Mouse (Mus musculus): ENCODE data around the gene Sytl2. TPM values are rescaled to one million over a fixed set of nuclear protein-coding genes. Genes with fewer than 3 reads are reported as not detected.

The Sytl2 gene
- total RNA-seq, 2 experiments from 2014 or later = 76.9 to 77.1 TPM

- intact Hi-C loops (cut with DNase I) = loop anchor here (5.0 kb wide), 1 partner anchor 38 kb away; no protein-coding TSS in a partner anchor
- DNase-seq (ENCODE audit: low spot score in 2 of 2) = peak; percentile 48 to 75
These were observed 47.0 kb downstream of the Sytl2 start for GRCm38 (mm10) chr7:90349014-90349413.

DNA sequence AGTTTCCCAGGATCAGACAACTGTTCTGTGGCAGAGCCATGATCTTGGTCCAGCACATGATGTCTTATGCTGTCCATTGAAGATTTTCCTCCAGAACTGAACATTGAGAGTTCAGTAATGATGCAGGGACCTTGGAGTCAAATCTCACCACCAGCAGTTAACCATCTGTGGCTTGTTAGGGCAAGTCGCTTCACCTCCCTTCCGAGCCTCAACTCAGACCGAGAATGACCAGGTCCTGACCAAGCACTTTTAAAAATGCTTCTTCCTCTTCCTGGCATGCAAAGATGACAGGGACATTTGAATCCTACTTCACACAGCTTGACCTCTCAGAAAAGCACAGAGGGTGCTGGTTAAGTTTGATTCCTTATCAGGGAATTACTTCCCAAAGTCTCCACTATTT is 50.1 kb downstream of the Sytl2 start:
- intact Hi-C loops (cut with DNase I) = no loop called here
- DNase-seq (ENCODE audit: low spot score in 2 of 2) = no peak

DNA sequence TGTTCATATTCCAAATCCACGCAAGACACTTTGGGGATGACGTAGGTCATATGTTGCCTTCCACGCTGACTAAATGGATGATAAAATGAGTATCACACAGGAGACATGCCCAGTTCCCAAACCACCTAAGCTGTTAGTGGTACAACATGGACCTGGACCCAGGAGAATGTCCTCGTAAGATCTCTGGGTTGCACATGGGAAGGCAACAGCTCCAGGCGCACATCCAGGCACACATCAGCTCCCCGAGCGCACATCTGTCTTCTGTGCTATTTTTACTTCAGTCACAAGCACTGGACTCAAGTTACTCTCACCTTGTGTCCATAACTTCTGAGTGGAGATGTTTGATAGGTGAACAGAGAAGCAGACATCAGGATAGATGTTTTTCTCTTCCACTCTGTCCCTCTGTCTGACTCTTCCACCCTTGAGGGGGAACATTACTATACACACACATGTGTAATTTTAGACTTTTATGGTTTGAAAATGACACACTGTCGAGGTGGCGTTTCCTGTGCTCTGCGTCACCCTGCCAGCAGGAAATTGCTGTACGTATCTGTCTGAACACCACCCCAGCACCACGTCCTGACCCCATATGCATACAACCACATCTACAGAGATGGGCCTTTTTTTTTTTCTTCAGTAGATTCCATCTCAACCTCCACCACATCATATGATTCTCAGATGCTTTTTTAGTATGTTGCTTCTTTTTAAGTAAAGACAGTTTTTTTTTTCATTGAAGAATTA is 51.6 kb downstream of the Sytl2 start:
- intact Hi-C loops (cut with DNase I) = no loop called here
- no peak for DNase-seq (ENCODE audit: low spot score in 2 of 2)

DNA sequence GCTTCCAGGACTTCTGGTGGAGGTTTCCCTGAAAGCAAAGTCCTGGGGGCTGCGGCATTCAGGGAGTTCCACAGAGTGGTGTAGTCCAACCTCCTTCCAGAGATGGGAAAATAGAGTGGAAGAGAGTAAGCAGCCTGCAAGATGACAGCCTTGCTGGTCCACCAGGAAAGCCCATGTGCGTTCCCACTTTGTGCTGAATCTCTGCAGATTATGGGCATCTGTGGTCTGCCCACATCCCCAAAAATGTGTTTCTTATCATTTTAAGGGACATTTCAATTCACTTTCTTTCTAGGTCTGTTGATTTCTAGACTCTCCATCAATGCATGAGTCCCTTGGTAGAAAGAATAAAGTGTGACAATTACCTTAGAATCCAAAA is 52.2 kb downstream of the Sytl2 start:
- DNase-seq (ENCODE audit: low spot score in 2 of 2) = no peak
- intact Hi-C loops (cut with DNase I) = no loop called here

GRCm38 (mm10) chr7:90355454-90355853 is 53.4 kb downstream of the Sytl2 start:
- intact Hi-C loops (cut with DNase I) = no loop called here
- DNase-seq (ENCODE audit: low spot score in 2 of 2) = no peak

DNA sequence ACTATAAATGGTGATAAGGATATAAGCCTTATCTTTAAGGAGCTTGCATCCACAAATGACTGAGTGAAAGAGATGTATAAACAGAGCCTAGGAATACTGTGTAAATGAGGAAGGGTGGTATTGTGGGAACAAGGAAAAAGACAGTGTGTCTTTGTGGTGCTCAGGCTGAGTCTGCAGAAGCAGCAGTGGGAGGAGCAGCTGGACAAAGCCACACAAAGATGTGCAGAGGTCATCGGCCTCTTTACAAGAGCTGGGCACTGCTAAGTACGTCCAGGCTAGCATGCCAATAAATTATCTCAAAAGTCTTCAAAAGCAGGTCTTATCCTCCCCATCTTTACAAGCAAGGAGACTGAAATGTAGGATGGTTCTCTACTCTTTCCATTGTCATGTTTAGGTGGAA is 53.9 kb downstream of the Sytl2 start:
- DNase-seq (ENCODE audit: low spot score in 2 of 2) = no peak
- intact Hi-C loops (cut with DNase I) = no loop called here

DNA sequence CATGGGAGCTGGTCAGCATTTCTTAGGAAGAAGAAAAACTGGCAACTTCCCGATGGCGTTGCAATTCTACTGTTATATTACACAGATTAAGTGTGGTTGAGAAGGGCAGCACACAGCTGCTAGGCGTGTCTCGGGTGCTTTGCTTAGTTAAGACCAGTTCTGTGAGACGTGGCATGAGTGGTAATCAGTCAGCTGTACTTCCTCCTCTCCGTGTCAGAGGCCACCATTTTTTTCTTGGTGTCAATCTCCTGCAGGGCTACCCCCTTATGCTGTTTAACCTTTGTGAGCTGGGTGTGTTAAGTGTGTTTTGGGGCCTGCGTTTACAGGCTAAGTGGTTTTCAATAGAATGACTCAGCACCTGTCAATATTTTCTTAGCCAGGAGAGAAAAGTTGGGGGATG is 60.7 kb downstream of the Sytl2 start:
- intact Hi-C loops (cut with DNase I) = no loop called here
- DNase-seq (ENCODE audit: low spot score in 2 of 2) = no peak

DNA sequence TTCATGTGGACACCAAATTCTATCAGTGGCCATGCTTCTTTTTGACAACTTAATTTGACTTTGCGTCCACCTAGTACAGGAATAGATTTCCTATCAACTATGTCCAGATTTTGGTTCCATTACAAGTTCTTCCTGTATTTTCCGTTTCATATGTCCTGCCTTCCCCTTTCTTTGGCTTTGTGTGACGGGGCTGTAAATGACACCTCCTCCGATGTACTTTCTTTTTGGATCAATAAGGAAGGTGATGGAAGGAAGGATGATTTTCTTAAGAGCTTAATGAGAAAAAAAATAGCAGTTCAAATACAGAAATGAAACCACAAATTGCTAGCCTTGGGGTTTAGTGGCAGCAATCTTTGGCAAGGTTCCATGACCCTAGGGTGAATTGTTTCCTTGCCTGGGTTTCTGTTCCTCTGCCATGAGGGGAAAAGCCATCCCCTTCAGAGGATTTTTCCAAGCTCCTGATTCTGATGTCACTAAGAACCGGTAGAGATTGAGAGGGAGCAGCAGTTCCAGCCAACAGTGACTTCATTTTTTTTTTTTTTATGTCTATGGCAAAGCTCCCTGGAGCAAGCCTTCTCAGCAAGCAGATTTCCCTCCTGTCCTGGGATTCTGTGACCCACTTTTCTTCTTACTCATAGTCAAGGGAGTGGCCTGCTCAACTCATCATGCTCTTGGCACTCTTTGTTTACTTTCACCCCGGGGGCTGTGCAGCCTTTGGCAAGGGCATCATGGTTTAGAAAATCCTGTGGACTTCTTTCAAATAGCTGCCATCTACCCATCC is 68.2 kb downstream of the Sytl2 start:
- intact Hi-C loops (cut with DNase I) = no loop called here
- DNase-seq (ENCODE audit: low spot score in 2 of 2) = no peak

DNA sequence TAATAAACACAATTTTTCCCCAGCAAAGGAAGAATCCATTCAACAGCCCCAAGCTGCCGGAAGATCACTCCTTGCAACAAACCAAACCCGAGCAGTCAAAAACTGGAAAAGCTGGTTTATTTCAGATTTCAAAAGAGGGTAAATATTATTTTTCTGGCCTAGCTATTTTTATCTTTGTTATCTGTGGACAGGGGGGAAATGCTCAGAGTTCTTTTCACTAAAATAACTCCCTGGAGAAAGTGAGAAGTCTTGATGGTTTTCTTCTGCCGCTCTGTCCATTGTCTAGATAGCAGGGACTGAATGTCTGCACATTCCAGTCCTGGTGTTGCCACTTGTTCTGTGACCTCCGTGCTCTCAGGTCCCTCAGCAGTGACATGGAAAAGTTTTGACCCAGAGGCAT is 70.8 kb downstream of the Sytl2 start:
- intact Hi-C loops (cut with DNase I) = no loop called here
- DNase-seq (ENCODE audit: low spot score in 2 of 2) = no peak

DNA sequence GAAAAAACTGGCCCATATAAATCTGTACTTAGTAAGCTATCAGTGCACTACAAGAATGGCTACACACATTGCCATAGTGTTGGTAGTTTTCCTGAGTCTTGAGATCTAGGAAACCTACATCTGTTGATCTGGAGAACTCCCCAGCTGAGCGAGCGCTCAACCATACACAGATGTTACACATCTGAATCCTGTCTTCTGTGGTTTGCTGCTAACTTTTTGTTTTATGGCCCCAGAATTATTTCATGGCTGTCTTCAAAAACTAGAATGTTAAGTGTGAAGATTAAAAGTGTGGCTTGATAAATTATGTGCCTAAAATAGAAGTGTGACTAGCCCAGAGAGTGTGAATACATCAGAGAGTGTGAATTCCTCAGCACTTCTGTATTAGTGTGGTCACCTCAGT is 82.4 kb downstream of the Sytl2 start:
- DNase-seq (ENCODE audit: low spot score in 2 of 2) = no peak
- intact Hi-C loops (cut with DNase I) = no loop called here

- intact Hi-C loops (cut with DNase I) = loop anchor here (5.0 kb wide), 2 partner anchors 40 to 85 kb away; partner anchors contain the start of gene Sytl2
- peak; percentile 68 to 76 for DNase-seq (ENCODE audit: low spot score in 2 of 2)
These were observed 84.9 kb downstream of the Sytl2 start for GRCm38 (mm10) chr7:90386885-90387459.

DNA sequence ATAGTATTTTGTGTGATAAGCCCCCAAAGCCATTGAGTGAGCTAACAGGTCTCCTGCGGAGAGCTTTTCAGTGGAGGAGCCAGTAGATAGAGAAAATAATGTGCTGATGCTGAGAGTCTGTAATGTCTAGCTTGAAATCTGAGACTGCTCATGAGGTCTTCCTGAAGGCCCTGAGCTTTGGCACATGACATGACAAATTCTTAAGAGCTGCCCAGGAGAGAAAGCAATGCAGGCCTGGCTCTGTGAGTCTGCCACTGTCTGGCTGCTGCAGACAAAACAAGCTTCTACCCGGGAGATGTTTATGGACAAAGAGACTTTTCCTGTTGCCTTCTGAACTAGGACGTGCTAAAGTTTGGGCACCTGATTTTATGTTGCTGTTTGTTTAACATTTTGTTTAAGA is 87.7 kb downstream of the Sytl2 start:
- intact Hi-C loops (cut with DNase I) = loop anchor here (5.0 kb wide), 2 partner anchors 42 to 87 kb away; partner anchors contain the start of gene Sytl2
- DNase-seq (ENCODE audit: low spot score in 2 of 2) = no peak

DNA sequence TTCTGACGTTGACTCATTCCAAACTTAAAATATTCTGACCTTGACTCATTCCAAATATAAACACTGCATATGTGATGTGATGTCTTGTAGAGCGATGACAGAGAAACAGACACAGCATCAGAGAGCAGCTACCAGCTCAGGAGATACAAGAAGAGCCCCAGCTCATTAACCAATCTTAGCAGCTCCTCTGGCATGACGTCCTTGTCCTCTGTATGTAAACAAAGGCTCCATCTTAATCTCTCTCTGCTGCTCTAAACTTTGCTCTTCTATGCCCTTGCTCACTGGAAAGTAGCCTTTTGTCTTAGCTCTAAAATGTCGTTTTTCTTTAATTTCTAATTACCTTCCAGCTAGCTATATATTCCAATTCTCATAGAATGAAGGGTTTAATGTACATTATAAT is 93.0 kb downstream of the Sytl2 start:
- intact Hi-C loops (cut with DNase I) = no loop called here
- DNase-seq (ENCODE audit: low spot score in 2 of 2) = no peak

DNA sequence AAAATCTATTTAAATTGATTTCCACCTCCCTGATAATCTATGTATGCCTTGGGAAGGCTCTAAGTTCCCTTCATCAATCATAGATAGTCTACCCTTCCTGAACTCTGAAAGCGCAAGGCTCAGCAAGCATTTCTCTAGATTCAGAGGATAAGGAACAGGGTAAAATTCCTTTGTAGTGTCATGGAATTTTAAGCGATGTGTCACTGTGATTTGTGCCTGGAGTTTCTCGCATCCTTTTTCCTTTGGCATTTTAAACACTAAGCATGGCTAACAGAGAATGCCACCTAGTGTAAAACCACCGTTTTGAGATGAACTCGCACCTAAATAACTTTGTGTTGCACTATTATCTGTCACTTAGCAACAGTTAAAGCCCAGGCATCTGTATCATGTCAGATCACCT is 93.9 kb downstream of the Sytl2 start:
- intact Hi-C loops (cut with DNase I) = no loop called here
- no peak for DNase-seq (ENCODE audit: low spot score in 2 of 2)

GRCm38 (mm10) chr7:90409934-90410333 is 107.9 kb downstream of the Sytl2 start:
- peak; percentile 57 to 71 for DNase-seq (ENCODE audit: low spot score in 2 of 2)
- intact Hi-C loops (cut with DNase I) = loop anchor here (10.0 kb wide), 1 partner anchor 215 kb away; no protein-coding TSS in a partner anchor

GRCm38 (mm10) chr7:90426020-90427001 is 124.3 kb downstream of the Sytl2 start, which contains the start of gene Ccdc89:
TSS of gene Ccdc89 (plus strand) at chr7:90426577.
- peak; percentile 78 to 90 for DNase-seq (ENCODE audit: low spot score in 2 of 2)
- intact Hi-C loops (cut with DNase I) = no loop called here

DNA sequence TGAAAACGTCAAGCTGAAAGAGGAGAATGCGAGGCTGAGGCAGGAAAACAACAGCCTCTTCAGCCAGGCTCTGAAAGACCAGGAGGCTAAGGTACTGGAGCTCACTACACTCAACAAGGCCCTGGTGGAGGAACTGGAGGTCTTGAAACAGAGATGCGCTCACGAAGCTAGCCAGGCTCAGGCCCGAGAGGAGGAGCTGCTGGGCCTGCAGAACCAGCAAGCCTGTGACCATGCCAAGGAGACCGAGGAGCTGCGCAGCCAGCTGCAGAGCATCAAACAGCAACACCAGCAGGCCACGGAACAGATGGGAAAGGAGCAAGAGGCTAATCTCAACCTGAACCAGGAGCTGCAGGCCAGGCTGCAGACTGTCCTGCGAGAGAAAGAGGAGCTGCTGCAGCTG is 125.0 kb downstream of the Sytl2 start:
- intact Hi-C loops (cut with DNase I) = no loop called here
- DNase-seq (ENCODE audit: low spot score in 2 of 2) = no peak

- DNase-seq (ENCODE audit: low spot score in 2 of 2) = no peak
- intact Hi-C loops (cut with DNase I) = no loop called here
These were observed 130.2 kb downstream of the Sytl2 start for GRCm38 (mm10) chr7:90432221-90432620.

DNA sequence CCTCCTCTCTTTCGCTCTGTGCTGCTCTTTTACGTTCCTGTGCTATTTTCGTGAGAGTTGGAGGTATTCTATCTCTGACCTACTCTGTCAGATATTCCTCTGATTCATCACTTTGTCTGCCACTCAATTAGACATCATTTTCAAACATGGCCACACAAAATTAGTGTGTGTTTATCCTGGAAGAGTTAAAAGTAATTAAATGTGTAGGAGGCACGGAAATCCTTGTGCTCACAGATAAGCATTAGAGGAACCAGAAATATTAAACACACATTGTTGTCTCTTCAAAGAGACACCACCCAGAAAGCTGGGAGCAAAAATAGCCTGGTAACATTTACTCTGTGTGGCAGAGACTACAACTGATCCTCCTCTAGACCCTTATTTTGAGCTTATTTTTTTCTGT is 138.0 kb downstream of the Sytl2 start:
- intact Hi-C loops (cut with DNase I) = no loop called here
- no peak for DNase-seq (ENCODE audit: low spot score in 2 of 2)
